Mouse (Mus musculus) lung, postnatal 0 days (tissue): Measurements from ENCODE around the gene Rxra.

Experiments
- CTCF ChIP-seq: IDR thresholded peaks from 2 replicates; pipeline ENCODE4 v1.5.1; 2016; ENCODE audit warnings: antibody characterized with exemption, mild to moderate bottlenecking
- EP300 ChIP-seq: IDR thresholded peaks from 2 replicates; pipeline ENCODE4 v1.6.1; 2016; ENCODE audit warnings: antibody characterized with exemption, mild to moderate bottlenecking, control low read depth

- TF ChIP-seq EP300, result no peak
- TF ChIP-seq CTCF, result no peak
These were observed 16.4 kb downstream of the Rxra start for GRCm38 (mm10) chr2:27692608-27693007.
